Mouse (Mus musculus) urinary bladder, postnatal 10 days (tissue): Measurements from ENCODE around the gene Faap20.

ENCODE experiments used
- DNase-seq: peaks from one replicate; pipeline ENCODE4 v3.0.0; 2022; ENCODE audit warnings: low spot score

Faap20 gene

GRCm38 (mm10) chr4:155221106-155221505 lies 28.5 kb upstream of the Faap20 start:
- DNase-seq: no peak

- DNase-seq: no peak
These were observed 27.7 kb upstream of the Faap20 start for GRCm38 (mm10) chr4:155221599-155222551.

- no peak for DNase-seq
These were observed 27.1 kb upstream of the Faap20 start, which contains the start of gene Ski for GRCm38 (mm10) chr4:155222552-155222840. Gene Ski, minus strand, starts transcription at chr4:155222592.

- DNase-seq: peak; percentile 99
These were observed 26.6 kb upstream of the Faap20 start for GRCm38 (mm10) chr4:155222841-155223593.

- no peak for DNase-seq
These were observed 25.7 kb upstream of the Faap20 start for GRCm38 (mm10) chr4:155223594-155224528.

GRCm38 (mm10) chr4:155225918-155226317 lies 23.7 kb upstream of the Faap20 start:
- DNase-seq: no peak

GRCm38 (mm10) chr4:155227986-155228385 lies 21.6 kb upstream of the Faap20 start:
- no peak for DNase-seq

GRCm38 (mm10) chr4:155228461-155228860 lies 21.1 kb upstream of the Faap20 start:
- DNase-seq: no peak

GRCm38 (mm10) chr4:155233878-155234277 lies 15.7 kb upstream of the Faap20 start:
- peak; percentile 64 for DNase-seq

GRCm38 (mm10) chr4:155234371-155235310 lies 15.0 kb upstream of the Faap20 start:
- no peak for DNase-seq

- DNase-seq: no peak
These were observed 14.1 kb upstream of the Faap20 start for GRCm38 (mm10) chr4:155235311-155236119.

- DNase-seq: no peak
These were observed 12.7 kb upstream of the Faap20 start for GRCm38 (mm10) chr4:155236737-155237385.

- DNase-seq: no peak
These were observed 11.3 kb upstream of the Faap20 start for GRCm38 (mm10) chr4:155238276-155238675.

- DNase-seq: no peak
These were observed 10.1 kb upstream of the Faap20 start for GRCm38 (mm10) chr4:155239494-155239893.

GRCm38 (mm10) chr4:155241789-155242188 lies 7.8 kb upstream of the Faap20 start:
- DNase-seq: no peak

GRCm38 (mm10) chr4:155242292-155242691 lies 7.3 kb upstream of the Faap20 start:
- DNase-seq: no peak

- DNase-seq: no peak
These were observed 6.4 kb upstream of the Faap20 start for GRCm38 (mm10) chr4:155243233-155243632.

GRCm38 (mm10) chr4:155245770-155246492 lies 3.7 kb upstream of the Faap20 start:
- no peak for DNase-seq

- DNase-seq: no peak
These were observed 2.9 kb upstream of the Faap20 start for GRCm38 (mm10) chr4:155246691-155247105.
